Mouse (Mus musculus) cerebral cortex, adult 2 months (tissue): ENCODE results near the gene Ankrd61.

ENCODE experiments used
- WGBS: fragments of 180-500 bp; shearing (Covaris S2); methylation state at CpG from one replicate; pipeline ENCODE4 v1.1.7; 2018; 5-methylcytosine and 5-hydroxymethylcytosine counted together

The Ankrd61 gene

GRCm38 (mm10) chr5:143897635-143898330, at the start of gene Ankrd61:
Gene Ankrd61 (minus strand): TSS chr5:143897685.
- 87% methylated on average over 14 of the region's 14 CpGs for WGBS

- WGBS = 45% methylated on average over 14 of the region's 14 CpGs
Observed at GRCm38 (mm10) chr5:143943231-143944125, 46.0 kb upstream of the Ankrd61 start.

GRCm38 (mm10) chr5:143941588-143941987, 44.1 kb upstream of the Ankrd61 start:
- 19% methylated on average over 10 of the region's 10 CpGs for WGBS

GRCm38 (mm10) chr5:143936156-143936555, 38.7 kb upstream of the Ankrd61 start:
- 82% methylated on average over 9 of the region's 9 CpGs for WGBS

- 91% methylated on average over 1 of the region's 1 CpGs for WGBS
Observed at GRCm38 (mm10) chr5:143933875-143934274, 36.4 kb upstream of the Ankrd61 start.

GRCm38 (mm10) chr5:143933414-143933813, 35.9 kb upstream of the Ankrd61 start:
- WGBS = 80% methylated on average over 11 of the region's 11 CpGs

GRCm38 (mm10) chr5:143932831-143933230, 35.3 kb upstream of the Ankrd61 start, which contains the start of gene Rsph10b:
Gene Rsph10b (plus strand): TSS chr5:143933035.
- WGBS = 22% methylated on average over 8 of the region's 8 CpGs

- WGBS = 72% methylated on average over 6 of the region's 6 CpGs
Observed at GRCm38 (mm10) chr5:143931863-143932580, 34.5 kb upstream of the Ankrd61 start.

GRCm38 (mm10) chr5:143930656-143931055, 33.2 kb upstream of the Ankrd61 start:
- WGBS = 94% methylated on average over 12 of the region's 12 CpGs

GRCm38 (mm10) chr5:143929291-143929690, 31.8 kb upstream of the Ankrd61 start:
- WGBS = 92% methylated on average over 4 of the region's 4 CpGs

GRCm38 (mm10) chr5:143927875-143928274, 30.4 kb upstream of the Ankrd61 start, which contains the start of gene Gm42421:
Gene Gm42421 (plus strand): TSS chr5:143928175.
- 93% methylated on average over 8 of the region's 8 CpGs for WGBS

- WGBS = 93% methylated on average over 6 of the region's 6 CpGs
Observed at GRCm38 (mm10) chr5:143924781-143925452, 27.4 kb upstream of the Ankrd61 start.

GRCm38 (mm10) chr5:143918120-143918519, 20.6 kb upstream of the Ankrd61 start:
- 94% methylated on average over 3 of the region's 3 CpGs for WGBS

- 48% methylated on average over 5 of the region's 5 CpGs for WGBS
Observed at GRCm38 (mm10) chr5:143917418-143917817, 19.9 kb upstream of the Ankrd61 start.

- WGBS = 91% methylated on average over 9 of the region's 9 CpGs
Observed at GRCm38 (mm10) chr5:143916221-143916620, 18.7 kb upstream of the Ankrd61 start.

GRCm38 (mm10) chr5:143909417-143910400, 12.2 kb upstream of the Ankrd61 start, which contains the start of the genes Aimp2 and Pms2:
Gene Aimp2 (minus strand): TSS chr5:143909847.
Gene Pms2 (plus strand): TSS chr5:143909964.
- WGBS = under 1% methylated on average over 70 of the region's 70 CpGs

GRCm38 (mm10) chr5:143908926-143909325, 11.4 kb upstream of the Ankrd61 start:
- WGBS = 2% methylated on average over 9 of the region's 9 CpGs

- WGBS = 54% methylated on average over 8 of the region's 8 CpGs
Observed at GRCm38 (mm10) chr5:143906429-143906828, 8.9 kb upstream of the Ankrd61 start.

GRCm38 (mm10) chr5:143903813-143904212, 6.3 kb upstream of the Ankrd61 start:
- 85% methylated on average over 4 of the region's 4 CpGs for WGBS

- WGBS = 51% methylated on average over 3 of the region's 3 CpGs
Observed at GRCm38 (mm10) chr5:143902111-143902510, 4.6 kb upstream of the Ankrd61 start.
